Mouse (Mus musculus) adrenal gland, postnatal 14 days (tissue): Measurements from ENCODE around the gene Prpf3. TPM values are rescaled to one million over a fixed set of nuclear protein-coding genes. Genes with fewer than 3 reads are reported as not detected.
"Not testable (repeated sequence)": the region's sequence is repeated elsewhere in the genome, so short reads cannot be mapped to it uniquely, and the experiment has no call there.

Source experiments
- DNase-seq: peaks from one replicate; pipeline ENCODE4 v3.0.0; 2021; ENCODE audit warnings: mixed read lengths
- long read RNA-seq, 2 experiments: library from polyadenylated mRNA; stranded (forward); transcript quantifications; one replicate each; pipeline ENCODE4 v2.0.0; 2021
- total RNA-seq: library from RNA; stranded (reverse); gene quantifications from 2 replicates; pipeline ENCODE4 v1.2.3, GENCODE M21; 2021

Gene Prpf3
- 23.0 and 27.2 TPM in 2 replicates for total RNA-seq
- long read RNA-seq, experiment 1, transcript Prpf3-201 (16 exons, 2,933 nt) = major isoform, 14 of 23 reads
- long read RNA-seq, experiment 1, partial matches to known transcripts = 2 of 23 reads
- long read RNA-seq, experiment 1, other reads (novel, unspliced or antisense) = 5 of 23 reads
- long read RNA-seq, experiment 2, transcript Prpf3-201 (16 exons, 2,933 nt) = major isoform, 5 of 14 reads
- long read RNA-seq, experiment 2, partial matches to known transcripts = 2 of 14 reads
- long read RNA-seq, experiment 2, other reads (novel, unspliced or antisense) = 6 of 14 reads

GRCm38 (mm10) chr3:95855502-95856089 lies at the start of gene Prpf3:
Prpf3 (minus strand) TSS chr3:95855885.
- DNase-seq = peak; percentile 97

- no peak for DNase-seq
These were observed 48.9 kb upstream of the Prpf3 start, which contains the start of gene Car14 for GRCm38 (mm10) chr3:95904568-95904967. Car14 (minus strand) TSS chr3:95904691.

- peak; percentile 25 for DNase-seq
These were observed 48.2 kb upstream of the Prpf3 start for GRCm38 (mm10) chr3:95903753-95904502.

- no peak for DNase-seq
These were observed 47.0 kb upstream of the Prpf3 start for GRCm38 (mm10) chr3:95902643-95903042.

GRCm38 (mm10) chr3:95902373-95902625 lies 46.6 kb upstream of the Prpf3 start:
- no peak for DNase-seq

- DNase-seq = peak; percentile 64
These were observed 46.1 kb upstream of the Prpf3 start for GRCm38 (mm10) chr3:95901616-95902372.

- DNase-seq = no peak
These were observed 44.3 kb upstream of the Prpf3 start for GRCm38 (mm10) chr3:95899800-95900524.

- DNase-seq = not testable (repeated sequence)
These were observed 39.8 kb upstream of the Prpf3 start for GRCm38 (mm10) chr3:95895501-95895900.

GRCm38 (mm10) chr3:95894317-95895160 lies 38.9 kb upstream of the Prpf3 start:
- peak; percentile 84 for DNase-seq

GRCm38 (mm10) chr3:95893606-95894316 lies 38.1 kb upstream of the Prpf3 start, which contains the start of gene Aph1a:
Aph1a (plus strand) TSS chr3:95893969.
- peak; percentile 98 for DNase-seq

GRCm38 (mm10) chr3:95893126-95893525 lies 37.4 kb upstream of the Prpf3 start:
- DNase-seq = peak; percentile 34

- DNase-seq = no peak
These were observed 36.7 kb upstream of the Prpf3 start for GRCm38 (mm10) chr3:95892066-95893052.

- peak; percentile 69 for DNase-seq
These were observed 35.8 kb upstream of the Prpf3 start, which contains the start of gene BC028528 for GRCm38 (mm10) chr3:95891211-95892065. BC028528 (minus strand) TSS chr3:95892005.

- DNase-seq = no peak
These were observed 34.0 kb upstream of the Prpf3 start for GRCm38 (mm10) chr3:95889664-95890063.

GRCm38 (mm10) chr3:95887596-95887995 lies 31.9 kb upstream of the Prpf3 start:
- DNase-seq = no peak

GRCm38 (mm10) chr3:95884400-95884799 lies 28.7 kb upstream of the Prpf3 start:
- no peak for DNase-seq

GRCm38 (mm10) chr3:95882816-95883425 lies 27.2 kb upstream of the Prpf3 start:
- peak; percentile 83 for DNase-seq
